Mouse (Mus musculus) ES-Bruce4 (cell line): ENCODE measurements around the gene Skor1. TPM values are rescaled to one million over a fixed set of nuclear protein-coding genes. Genes with fewer than 3 reads are reported as not detected.

Experiments
- H3K27ac ChIP-seq: 2 replicates; pipeline ENCODE4 v1.5.1; 2012; ENCODE audit warnings: low read length, inconsistent platforms; ENCODE audit not compliant: insufficient read depth
- H3K27me3 ChIP-seq: 2 replicates; pipeline ENCODE4 v1.6.1; 2012; ENCODE audit warnings: mild to moderate bottlenecking, low read length, inconsistent platforms; ENCODE audit not compliant: control insufficient read depth, poor library complexity, insufficient read depth, severe bottlenecking
- H3K36me3 ChIP-seq: 2 replicates; pipeline ENCODE4 v1.6.1; 2012; ENCODE audit warnings: inconsistent platforms, mild to moderate bottlenecking, low read length, moderate library complexity; ENCODE audit not compliant: control insufficient read depth, poor library complexity, insufficient read depth, severe bottlenecking
- H3K4me1 ChIP-seq: one replicate; pipeline ENCODE4 v1.8.1; 2011; ENCODE audit warnings: low read length; ENCODE audit not compliant: control insufficient read depth, insufficient read depth
- H3K4me3 ChIP-seq: 2 replicates; pipeline ENCODE4 v1.5.1; 2011; ENCODE audit warnings: low read depth, mild to moderate bottlenecking, low read length
- H3K9ac ChIP-seq: 2 replicates; pipeline ENCODE4 v1.6.1; 2012; ENCODE audit warnings: low read depth, mild to moderate bottlenecking, inconsistent platforms; ENCODE audit not compliant: poor library complexity, severe bottlenecking
- H3K9me3 ChIP-seq: replicated peaks from 2 replicates; pipeline ENCODE4 v1.6.1; 2012; ENCODE audit warnings: mild to moderate bottlenecking, low read length, inconsistent platforms; ENCODE audit not compliant: control insufficient read depth, poor library complexity, insufficient read depth, severe bottlenecking
- CTCF ChIP-seq: IDR thresholded peaks from one replicate; pipeline ENCODE4 v1.8.1; 2011; ENCODE audit warnings: low read depth, low read length
- EP300 ChIP-seq: IDR thresholded peaks from 2 replicates; pipeline ENCODE4 v1.6.1; 2011; ENCODE audit warnings: low read depth, low read length; ENCODE audit not compliant: insufficient read depth
- POLR2A ChIP-seq: IDR thresholded peaks from one replicate; pipeline ENCODE4 v1.8.1; 2011; ENCODE audit warnings: low read length; ENCODE audit not compliant: insufficient read depth
- polyA plus RNA-seq: library from polyadenylated mRNA; stranded (reverse); fragments of >200 nt; gene quantifications from 2 replicates; pipeline ENCODE4 v1.2.4, GENCODE M21; 2011; ENCODE audit warnings: low read depth; ENCODE audit not compliant: missing spikeins, insufficient read depth, insufficient read length

Gene Skor1
- polyA plus RNA-seq, 1 experiment: not detected

GRCm38 (mm10) chr9:63132673-63133601, 15.8 kb downstream of the Skor1 start:
- no peaks in the 10 kb centered on the region for H3K4me1 ChIP-seq
- peak overlapping the region; percentile 59 for H3K9ac ChIP-seq
- peak overlapping the region; percentile 79 for H3K4me3 ChIP-seq
- H3K27ac ChIP-seq: peak overlapping the region; percentile 8; the same call in 1 of the 2 replicates
- no peaks in the 10 kb centered on the region for H3K9me3 ChIP-seq
- peaks cover 3% of the 10 kb centered on the region; the same call in 1 of the 2 replicates for H3K27me3 ChIP-seq
- TF ChIP-seq CTCF (no peak), EP300 (0 out of 2 replicates have a peak, but pooled peaks have one; percentile 41), POLR2A (peak; percentile 33)
- H3K36me3 ChIP-seq: no peaks in the 10 kb centered on the region

GRCm38 (mm10) chr9:63131957-63132602, 16.7 kb downstream of the Skor1 start:
- Histone ChIP-seq H3K27ac (0 out of 2 replicates have a peak overlapping the region, but pooled peaks have one; percentile 8), H3K9ac (peak overlapping the region; percentile 59), H3K4me3 (peak overlapping the region; percentile 79), H3K4me1 (no peaks in the 10 kb centered on the region), H3K36me3 (no peaks in the 10 kb centered on the region), H3K27me3 (no peaks in the 10 kb centered on the region; the same call in 1 of the 2 replicates), H3K9me3 (no peaks in the 10 kb centered on the region)
- 0 out of 2 replicates have a peak, but pooled peaks have one; percentile 34 for TF ChIP-seq EP300
- TF ChIP-seq POLR2A: no peak

DNA sequence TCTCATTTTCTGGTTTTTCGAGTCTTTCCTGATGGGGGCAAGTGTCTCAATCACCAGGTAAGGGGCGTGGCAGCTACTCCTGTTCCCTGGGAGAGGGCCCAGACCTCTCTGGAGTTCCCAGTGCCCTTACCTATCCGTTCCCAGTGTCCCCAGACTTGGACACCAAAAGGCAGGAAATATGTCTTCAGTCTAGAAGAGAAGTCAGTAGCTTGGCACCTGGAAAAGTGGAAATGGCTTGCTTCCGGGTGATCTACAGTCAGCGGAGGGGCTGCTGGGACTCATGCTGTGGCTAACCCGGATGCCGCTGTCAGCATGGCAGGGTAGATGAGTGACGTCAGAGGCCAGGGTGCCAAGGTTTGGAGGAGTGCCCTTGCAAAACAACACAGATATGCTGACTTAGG, 19.1 kb downstream of the Skor1 start:
- TF ChIP-seq POLR2A (no peak), EP300 (no peak), CTCF (no peak)
- H3K36me3 ChIP-seq: no peaks in the 10 kb centered on the region

DNA sequence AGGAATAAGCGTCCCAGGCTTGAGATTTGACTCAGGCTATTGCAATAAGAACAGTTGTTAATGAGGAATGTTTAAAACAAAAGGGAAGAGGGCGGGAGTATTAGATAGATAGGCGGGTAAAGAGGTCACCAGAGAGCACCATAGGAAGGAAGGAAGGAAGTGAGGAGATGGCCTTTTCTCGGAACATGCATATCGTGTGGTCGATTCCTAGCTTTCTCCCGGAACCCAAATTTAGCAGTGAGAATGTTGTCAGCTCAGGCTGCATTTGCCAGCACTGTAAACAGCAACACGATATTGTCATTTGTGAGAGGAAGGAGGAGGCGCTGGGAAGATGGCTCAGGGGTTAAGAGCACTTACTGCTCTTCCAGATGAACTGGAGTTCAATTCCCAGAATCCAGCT, 24.2 kb downstream of the Skor1 start:
- H3K36me3 ChIP-seq: no peaks in the 10 kb centered on the region
- H3K9ac ChIP-seq: no peak overlapping the region
- no peaks in the 10 kb centered on the region; the same call in 1 of the 2 replicates for H3K27me3 ChIP-seq
- H3K4me1 ChIP-seq: no peaks in the 10 kb centered on the region
- TF ChIP-seq EP300: no peak
- no peak for TF ChIP-seq CTCF
- no peak overlapping the region for H3K4me3 ChIP-seq
- no peak overlapping the region for H3K27ac ChIP-seq
- no peaks in the 10 kb centered on the region for H3K9me3 ChIP-seq

More for the DNA sequence above, 19.1 kb downstream of the Skor1 start:
- no peaks in the 10 kb centered on the region; the same call in 1 of the 2 replicates for H3K27me3 ChIP-seq
- no peaks in the 10 kb centered on the region for H3K9me3 ChIP-seq
- H3K4me1 ChIP-seq: no peaks in the 10 kb centered on the region
- H3K9ac ChIP-seq: no peak overlapping the region
- no peak overlapping the region for H3K4me3 ChIP-seq
- no peak overlapping the region for H3K27ac ChIP-seq

- Histone ChIP-seq H3K4me1 (no peaks in the 10 kb centered on the region), H3K9ac (peak overlapping the region; percentile 5; the same call in 1 of the 2 replicates), H3K9me3 (no peaks in the 10 kb centered on the region), H3K27me3 (no peaks in the 10 kb centered on the region; the same call in 1 of the 2 replicates), H3K27ac (no peak overlapping the region), H3K4me3 (peak overlapping the region; percentile 5), H3K36me3 (no peaks in the 10 kb centered on the region)
- TF ChIP-seq CTCF (peak; percentile 99), EP300 (peak; percentile 66), POLR2A (no peak)
Measured at GRCm38 (mm10) chr9:63123451-63124438, 25.0 kb downstream of the Skor1 start.
